Mouse (Mus musculus): Measurements from ENCODE around the gene Cbx7. TPM values are rescaled to one million over a fixed set of nuclear protein-coding genes. Genes with fewer than 3 reads are reported as not detected.
A peak's percentile ranks its signal among the peaks of the same experiment; 100 is the strongest.

Cbx7 gene
- total RNA-seq (2017), result 17.8 to 33.8 TPM (median 17.9 TPM) in 3 replicates

DNA sequence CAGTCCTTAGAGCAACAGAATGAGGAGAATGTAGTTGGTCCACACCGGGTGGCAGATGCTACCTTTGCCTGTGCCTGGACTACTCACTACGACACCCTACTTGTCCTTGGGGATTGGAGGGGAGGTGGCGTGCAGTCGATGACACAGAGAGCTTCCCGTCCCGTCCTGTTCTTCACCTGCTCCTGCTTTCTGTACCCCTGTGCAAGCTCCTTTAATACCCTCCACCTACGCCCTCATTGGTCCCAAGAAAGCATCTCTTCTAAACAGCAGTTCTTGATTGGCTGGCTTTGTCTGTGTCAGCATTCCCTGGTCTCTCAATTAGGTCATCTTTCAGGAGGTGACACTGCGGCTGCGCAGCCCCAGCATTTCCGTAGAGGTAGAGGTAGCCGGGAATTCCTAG lies at the start of gene Cbx7:
Cbx7 (minus strand) TSS at position 180 of the 400 bp plus-strand sequence.
- ATAC-seq (replicated peaks; ENCODE audit: insufficient number of reproducible peaks, low FRiP score, low TSS enrichment, poor library complexity, severe bottlenecking), result no peak

DNA sequence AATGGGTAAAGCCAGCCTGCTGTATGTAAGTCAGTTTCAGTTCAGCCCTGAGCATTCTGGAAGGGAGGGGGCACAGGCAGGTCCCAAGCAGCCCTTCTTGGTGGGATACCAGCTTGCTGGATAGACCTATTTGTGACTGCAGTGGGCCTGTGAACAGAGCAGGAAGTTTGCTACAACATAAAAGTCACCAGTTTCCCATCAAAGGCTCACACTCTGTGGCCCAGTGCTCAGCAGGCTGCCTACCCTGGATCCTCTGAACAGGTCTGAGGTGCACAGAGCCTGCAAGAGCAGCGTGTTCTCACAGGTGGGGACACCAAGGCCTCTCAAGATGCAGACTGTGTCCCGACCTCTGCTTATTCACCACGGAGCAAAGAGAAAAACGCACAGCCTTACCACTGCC lies 49.6 kb upstream of the Cbx7 start:
- no peak for ATAC-seq (replicated peaks; ENCODE audit: insufficient number of reproducible peaks, low FRiP score, low TSS enrichment, poor library complexity, severe bottlenecking)

DNA sequence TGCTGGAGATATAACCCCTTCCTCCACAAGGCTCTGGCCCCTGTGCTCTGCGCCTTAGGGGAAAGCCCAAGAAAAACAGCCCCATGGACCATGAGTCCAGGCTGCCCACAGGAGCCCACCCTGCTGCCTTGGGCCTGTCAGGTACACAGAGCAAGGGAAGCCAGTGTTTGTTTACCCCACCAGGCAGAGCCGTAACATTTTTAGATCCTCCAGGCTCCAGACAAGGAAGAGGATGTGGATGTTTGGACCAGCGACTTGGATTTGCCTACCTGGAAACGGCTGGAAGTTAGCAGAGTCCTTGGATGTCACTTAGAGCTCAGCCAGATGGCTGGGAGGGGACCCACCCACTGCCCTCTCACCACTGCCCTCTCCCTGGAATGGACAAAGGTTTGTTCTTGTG lies 48.7 kb upstream of the Cbx7 start:
- no peak for ATAC-seq (replicated peaks; ENCODE audit: insufficient number of reproducible peaks, low FRiP score, low TSS enrichment, poor library complexity, severe bottlenecking)

DNA sequence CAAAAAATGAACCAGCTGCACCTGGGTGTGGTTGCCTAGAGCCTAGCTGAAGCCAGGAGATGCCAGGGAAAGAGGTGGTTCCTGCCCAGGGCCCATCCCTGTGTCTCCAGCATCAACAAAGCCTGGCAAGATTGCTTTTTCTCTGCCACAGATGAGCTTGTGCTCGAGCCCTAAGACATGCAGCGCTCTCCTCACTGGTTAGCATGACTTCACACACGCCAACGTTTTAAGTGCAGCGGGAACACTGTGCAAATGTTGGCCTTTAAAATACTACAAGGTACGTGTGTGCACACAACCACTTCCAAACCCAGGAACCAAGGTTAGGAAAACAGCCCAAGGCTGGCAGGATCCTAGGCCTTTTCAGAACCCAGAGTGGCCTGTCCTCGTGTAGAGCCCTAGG lies 48.3 kb upstream of the Cbx7 start:
- ATAC-seq (replicated peaks; ENCODE audit: insufficient number of reproducible peaks, low FRiP score, low TSS enrichment, poor library complexity, severe bottlenecking), result no peak

DNA sequence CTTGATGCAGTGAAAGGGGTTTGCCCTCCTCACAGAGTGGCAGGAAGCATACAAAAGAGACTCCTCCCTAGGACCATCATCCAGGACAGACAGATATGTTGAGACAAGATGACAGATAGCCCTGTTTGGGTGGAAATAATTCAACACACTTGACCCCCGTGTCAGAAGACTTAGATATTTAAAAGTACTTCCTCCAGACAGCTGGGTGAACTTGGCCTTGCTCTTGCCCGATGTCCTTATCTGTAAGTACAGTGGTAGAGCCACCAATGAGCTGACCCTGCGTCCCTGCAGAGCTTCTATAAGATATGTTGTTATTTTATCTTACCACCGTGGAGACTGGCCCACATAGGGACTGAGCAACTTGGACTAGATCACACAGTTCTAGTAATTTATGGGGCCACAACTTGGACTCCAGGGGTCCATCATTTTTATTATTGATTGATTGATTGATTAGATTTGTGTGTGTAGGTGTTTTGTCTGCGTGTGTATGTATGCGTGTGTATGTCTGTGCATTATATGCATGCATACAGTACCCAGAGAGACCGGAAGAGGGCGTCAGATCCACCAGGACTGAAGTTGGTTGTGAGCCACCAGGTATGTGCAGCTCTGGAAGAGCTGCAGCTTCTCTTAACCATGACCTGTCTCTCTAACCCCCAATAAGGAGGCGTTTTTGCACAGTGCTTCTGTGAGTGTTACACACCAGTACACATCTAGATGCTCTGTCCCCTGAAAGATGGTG lies 45.8 kb upstream of the Cbx7 start:
- no peak for ATAC-seq (replicated peaks; ENCODE audit: insufficient number of reproducible peaks, low FRiP score, low TSS enrichment, poor library complexity, severe bottlenecking)

DNA sequence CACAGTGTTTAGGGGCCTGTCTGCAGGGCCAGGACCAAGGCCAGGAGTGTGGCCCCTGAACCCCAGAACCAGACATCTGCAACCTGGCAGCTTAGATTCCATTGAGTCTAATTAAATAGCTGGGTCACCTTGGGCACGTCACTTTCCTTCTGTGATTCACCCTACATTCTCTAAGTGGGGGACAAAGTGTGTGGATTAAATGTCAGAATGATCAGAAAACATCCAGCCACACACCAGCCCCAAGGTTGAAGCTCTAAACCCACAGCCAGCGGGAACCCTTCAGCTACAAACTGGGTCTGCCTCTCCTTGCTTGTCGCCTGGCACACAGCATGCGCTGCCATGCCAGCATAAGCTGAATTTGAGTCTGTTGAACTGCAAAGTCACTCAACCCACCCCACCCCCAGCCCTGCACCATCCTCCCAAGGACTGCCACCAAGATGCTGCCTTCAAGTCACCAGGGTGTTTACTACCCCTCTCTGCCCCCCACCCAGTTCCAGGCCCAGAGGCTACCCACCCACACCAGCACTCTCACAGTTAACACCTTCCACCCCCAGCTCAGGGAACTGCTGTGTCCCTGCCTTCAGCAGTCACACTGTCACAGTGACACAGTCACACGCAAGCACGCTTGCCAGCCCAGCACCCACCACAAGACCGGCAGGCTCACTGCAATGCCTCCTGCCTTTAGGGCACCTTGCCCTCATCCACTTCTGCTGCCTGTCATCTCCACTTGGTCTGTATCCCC lies 44.5 kb upstream of the Cbx7 start:
- ATAC-seq (replicated peaks; ENCODE audit: insufficient number of reproducible peaks, low FRiP score, low TSS enrichment, poor library complexity, severe bottlenecking), result no peak

DNA sequence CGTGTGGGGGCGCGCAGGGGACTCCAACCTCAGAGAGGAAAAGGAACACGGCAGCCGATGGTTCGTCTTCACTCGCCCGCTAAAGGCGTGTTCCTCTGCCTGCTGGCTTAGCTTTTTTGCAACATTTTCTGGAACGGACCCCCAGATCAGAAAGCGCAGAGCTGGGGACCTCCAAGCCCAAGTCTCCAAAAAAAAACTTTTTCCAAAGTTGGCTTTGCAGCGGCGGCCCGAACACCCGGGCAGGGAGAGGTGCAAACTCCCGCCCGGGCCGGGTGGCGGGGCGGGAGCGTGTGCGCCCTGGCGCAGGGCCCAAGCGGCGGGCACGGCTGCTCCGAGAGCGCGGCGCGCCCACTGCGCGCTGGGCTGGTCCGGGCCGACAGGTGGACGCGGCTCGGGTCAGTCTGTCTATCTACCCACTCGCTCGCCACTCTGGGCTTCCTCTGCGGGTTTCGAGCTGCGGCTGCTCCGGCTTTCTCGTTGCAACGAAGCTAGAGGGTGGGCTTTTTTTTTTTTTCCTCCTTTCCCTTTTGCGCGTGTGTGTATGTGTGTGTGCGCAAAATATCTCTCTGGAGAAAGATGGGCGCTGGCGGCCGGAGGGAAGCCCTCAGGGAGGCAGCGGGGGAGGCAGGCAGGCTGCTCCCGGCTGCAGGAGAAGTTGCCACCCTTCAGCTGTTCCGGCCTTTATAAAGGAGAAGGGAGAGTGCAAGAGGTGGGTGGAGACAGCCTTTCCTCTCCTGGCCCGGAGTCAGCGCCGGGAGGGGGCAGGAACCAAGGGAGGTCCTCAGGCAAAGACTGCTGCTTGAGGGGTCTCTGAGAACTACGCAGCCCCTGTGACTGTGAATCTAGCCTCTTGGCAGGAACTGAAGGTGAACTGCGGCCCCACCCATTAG lies 43.6 kb upstream of the Cbx7 start, which contains the start of gene Pdgfb:
Pdgfb (minus strand) TSS at position 657 of the 890 bp plus-strand sequence.
- ATAC-seq (replicated peaks; ENCODE audit: insufficient number of reproducible peaks, low FRiP score, low TSS enrichment, poor library complexity, severe bottlenecking), result peak; percentile 47; the same call in 1 of the 2 replicates

DNA sequence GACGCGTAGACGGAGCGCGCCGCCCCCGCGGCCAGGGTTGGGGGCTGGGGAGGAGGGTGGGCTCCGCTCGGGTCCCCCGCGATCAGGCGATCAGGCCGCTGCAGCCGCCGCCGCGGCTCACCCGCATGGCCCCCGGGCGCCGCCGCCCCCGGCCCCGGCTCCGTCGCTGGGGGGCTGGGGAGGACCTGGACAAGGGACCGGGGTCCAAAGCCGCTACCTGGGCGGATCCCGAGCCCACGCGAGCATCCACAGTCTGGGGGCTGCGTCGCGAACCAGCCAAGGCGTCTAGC lies 43.1 kb upstream of the Cbx7 start:
- no peak for ATAC-seq (replicated peaks; ENCODE audit: insufficient number of reproducible peaks, low FRiP score, low TSS enrichment, poor library complexity, severe bottlenecking)

DNA sequence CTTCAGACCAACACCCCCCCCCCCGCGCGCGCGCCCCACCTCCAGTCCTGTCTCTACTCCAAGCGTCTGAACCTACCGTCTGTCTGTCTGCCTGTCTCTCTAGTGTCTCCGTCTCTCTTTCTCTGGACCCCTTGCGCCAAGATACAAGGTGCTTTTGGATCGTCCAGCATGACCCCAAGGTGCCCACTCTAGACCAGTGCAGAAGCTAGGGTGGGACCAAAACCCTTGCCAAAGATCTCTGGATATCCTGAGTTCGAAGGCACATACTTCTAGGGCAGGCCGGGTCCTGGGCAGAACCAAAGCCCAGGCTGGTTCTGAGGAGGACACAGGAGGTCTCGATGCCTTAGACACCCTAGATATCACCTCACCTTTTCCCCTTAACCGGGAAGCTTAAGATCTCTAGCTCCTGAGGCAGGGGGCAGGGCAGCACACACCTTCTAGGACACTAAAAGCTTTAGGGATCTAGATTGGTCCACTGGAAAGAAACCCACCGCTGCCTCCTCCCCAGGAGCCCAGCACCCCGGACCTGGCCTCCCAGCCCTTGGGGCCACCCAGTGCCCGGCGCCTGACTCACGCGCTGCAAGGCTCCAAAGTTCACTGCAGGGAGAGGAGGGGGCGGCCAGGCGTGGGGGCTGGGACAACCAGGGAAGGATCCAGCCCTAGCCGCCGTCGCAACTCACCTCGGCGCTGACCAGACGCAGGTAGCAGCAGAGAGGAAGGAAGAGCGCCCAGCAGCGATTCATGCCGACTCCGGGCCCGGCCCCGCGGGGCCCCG lies 42.5 kb upstream of the Cbx7 start:
- no peak for ATAC-seq (replicated peaks; ENCODE audit: insufficient number of reproducible peaks, low FRiP score, low TSS enrichment, poor library complexity, severe bottlenecking)

DNA sequence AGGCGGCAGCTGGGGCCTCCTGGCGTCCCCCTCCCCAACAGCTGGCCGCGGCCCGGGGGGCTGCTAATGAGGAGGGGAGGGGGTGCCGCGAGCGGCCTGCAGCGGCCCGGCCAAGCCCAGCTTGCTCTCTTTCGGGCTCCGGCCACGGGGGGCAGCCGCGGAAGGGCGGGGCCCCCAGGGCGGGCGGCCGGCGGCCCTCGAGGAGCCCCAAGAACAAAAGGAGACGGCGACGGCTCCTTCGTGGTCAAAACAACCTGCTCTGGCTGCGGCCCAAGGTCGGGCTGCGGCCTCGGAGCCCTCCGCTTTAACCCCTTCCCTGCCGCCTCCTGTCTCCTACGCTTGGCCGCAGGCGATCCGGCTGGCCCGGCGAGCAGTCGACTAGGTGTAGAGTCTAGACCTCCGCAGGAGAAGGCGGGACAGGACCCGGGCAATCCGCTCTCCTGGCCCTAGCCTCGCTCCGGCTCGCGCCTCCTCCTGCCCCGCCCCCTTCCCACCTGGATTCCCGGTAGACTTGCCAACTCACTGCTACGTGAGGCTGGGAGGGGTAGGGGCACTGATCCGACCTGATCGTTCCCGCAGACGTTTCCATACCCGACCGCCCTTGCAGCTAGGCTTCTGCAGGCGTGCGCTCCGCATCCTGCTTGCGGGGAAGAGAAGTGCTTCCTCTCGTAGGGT lies 41.7 kb upstream of the Cbx7 start:
- ATAC-seq (replicated peaks; ENCODE audit: insufficient number of reproducible peaks, low FRiP score, low TSS enrichment, poor library complexity, severe bottlenecking), result no peak

DNA sequence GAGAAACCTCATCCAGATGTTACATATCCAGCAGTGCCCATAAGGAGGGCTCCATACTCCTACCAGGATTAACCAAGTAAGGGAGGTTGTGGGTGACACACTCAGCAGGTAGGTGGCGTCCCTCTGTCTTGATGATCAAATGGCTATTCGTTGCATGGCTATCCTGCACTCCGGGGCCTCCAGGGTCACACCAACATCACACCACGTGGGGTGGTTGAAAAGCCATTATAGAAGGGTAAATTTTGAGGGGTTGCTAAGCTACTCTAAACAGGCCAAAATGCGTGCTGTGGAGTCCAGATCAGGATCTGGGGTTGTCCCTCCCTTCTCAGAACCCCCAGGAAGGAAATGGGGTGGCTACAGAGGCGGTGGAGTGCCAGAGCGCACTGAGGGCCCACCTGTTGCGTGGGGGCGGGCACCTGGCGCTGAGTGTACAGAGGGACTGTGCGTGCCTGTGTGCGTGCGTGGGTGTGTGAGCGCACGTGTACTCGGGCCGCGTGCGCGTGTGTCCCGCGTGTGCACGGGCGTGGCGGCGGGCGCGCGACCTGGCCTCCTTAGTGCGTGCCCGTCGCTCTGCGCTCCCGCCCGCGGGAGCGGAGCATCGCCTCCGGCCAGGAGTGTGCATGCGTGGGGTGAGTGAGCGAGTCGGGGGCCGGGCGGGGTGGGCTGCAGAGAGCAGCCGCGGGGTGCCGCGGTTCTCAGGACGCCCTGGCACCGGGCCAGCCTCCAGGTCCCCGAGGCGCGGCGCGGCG lies 41.0 kb upstream of the Cbx7 start:
- peak; percentile 4; the same call in 1 of the 2 replicates for ATAC-seq (replicated peaks; ENCODE audit: insufficient number of reproducible peaks, low FRiP score, low TSS enrichment, poor library complexity, severe bottlenecking)

DNA sequence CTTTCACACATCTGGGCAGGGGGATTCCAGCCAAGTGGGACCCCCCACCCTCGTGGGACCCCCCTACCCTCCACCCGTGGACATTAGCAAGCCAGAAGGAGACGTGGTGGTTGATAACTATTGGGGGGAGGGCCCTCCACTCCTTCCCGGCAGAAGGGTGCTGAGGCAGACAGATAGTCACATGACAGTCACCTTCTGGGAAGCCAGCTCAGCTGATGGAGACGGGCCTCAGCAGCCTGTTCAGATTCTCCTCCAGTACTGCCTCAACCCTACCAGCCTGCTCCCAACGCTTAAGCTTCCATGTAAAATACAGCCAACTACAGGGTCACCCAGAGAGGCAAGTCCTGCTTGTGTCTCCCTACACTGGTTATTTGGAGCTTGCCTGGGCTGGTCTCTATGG lies 40.3 kb upstream of the Cbx7 start:
- ATAC-seq (replicated peaks; ENCODE audit: insufficient number of reproducible peaks, low FRiP score, low TSS enrichment, poor library complexity, severe bottlenecking), result no peak

DNA sequence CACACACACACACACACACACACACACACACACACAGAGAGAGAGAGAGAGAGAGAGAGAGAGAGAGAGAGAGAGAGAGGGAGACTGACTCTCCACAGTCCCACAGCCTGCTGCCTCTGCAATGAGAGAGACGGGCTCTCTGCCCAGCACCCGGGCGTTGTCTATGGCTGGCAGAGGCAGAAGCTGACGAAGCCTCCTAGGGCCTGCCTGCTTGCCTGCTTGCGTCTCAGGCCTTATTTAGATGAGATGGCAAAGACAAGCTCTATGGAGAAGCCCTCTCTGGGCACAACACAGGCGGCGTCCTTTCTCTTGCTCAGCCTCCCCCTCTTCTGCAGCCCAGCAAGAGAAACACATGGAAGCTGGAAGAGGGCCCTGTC lies 39.3 kb upstream of the Cbx7 start:
- no peak for ATAC-seq (replicated peaks; ENCODE audit: insufficient number of reproducible peaks, low FRiP score, low TSS enrichment, poor library complexity, severe bottlenecking)

DNA sequence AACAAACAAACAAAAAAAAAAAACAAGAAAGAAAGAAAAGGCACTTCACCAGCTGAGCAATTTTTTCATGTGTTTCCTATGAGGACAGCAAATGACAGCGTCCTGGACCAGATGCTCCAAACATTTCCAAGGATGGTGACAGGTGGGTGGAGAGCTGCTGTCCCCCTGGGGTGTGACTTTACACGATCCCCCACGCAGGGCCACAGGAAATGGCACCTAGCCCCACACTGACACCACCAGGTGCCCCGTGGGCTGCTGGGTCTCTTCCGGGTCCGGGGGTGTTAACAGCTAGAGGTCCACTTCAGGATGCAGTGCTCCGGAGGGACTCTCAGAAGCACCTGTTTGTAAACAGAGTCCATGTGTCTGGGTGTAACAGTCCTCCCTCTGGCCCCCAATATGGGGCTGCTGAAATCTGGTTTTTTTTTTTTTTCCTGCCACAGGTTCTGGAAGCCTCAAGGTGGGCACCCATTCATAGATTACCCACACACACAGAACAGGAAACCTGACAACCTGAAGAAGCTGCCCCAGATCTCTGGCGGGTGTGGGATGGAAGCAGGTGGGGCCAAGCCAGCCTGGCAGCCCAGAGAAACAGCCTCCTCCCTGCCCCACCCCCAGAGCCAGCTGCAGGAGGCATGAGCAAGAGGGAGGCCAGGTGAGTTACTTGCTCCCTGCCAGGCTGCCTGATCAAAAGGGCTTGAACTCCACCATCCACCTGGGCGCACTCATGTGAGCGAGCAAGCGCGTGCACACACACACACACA lies 38.7 kb upstream of the Cbx7 start:
- ATAC-seq (replicated peaks; ENCODE audit: insufficient number of reproducible peaks, low FRiP score, low TSS enrichment, poor library complexity, severe bottlenecking), result no peak

DNA sequence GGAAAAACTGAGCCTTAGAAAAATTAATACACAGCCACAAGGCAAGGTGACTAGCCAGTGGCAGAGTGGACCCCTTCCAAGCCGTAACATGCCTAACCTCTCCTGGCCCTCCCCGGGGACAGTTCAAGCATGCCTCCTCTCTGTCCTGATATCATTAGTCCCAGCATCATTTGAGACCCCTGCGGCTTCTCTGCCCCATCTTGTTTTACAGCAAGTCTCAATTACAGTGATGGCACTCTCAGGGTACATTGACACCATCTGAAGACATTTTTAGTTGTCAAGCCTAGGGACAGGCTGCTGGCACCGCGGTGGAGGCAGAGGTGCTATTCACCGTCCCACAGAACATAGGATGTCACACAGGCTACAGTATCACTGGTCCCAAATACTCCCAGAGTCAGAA lies 37.5 kb upstream of the Cbx7 start:
- ATAC-seq (replicated peaks; ENCODE audit: insufficient number of reproducible peaks, low FRiP score, low TSS enrichment, poor library complexity, severe bottlenecking), result no peak

DNA sequence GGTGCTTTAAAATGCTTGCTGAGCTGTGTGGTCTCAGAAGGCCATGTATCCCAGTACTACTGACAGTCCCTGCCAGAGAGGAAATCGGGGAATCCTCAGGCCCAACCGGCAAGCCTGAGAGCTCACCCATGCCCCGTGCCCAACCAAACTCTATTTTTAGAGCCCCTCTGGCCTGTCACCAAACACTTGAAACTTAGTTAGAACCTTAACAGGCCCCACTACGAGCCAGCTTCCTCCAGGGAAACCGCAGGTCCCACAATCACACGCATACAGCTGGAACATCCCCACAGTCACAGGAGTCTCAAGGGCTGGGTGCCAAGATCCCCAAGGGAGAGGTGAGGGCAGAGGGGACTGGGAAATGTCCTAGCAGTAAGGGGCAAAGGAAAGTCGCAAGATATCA lies 35.2 kb upstream of the Cbx7 start:
- no peak for ATAC-seq (replicated peaks; ENCODE audit: insufficient number of reproducible peaks, low FRiP score, low TSS enrichment, poor library complexity, severe bottlenecking)

DNA sequence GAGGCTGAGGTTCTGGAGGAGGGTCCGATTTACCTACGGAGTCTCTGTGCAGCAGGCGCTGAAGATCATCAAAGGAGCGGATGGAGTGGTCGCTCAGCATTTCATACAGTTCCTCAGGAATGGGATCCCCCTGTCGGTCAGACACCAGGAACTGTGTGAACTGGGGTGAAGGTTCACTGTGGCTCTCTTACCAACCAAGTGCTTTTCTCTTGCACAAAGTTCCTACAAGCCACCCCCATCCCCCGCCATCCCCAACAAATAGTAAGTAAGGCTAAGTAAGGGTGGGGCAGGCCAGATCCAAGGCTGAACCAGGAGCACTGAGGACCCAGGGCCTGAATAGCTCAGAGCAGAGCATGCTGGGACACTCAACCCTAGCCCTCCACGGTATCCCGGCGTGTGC lies 34.5 kb upstream of the Cbx7 start:
- no peak for ATAC-seq (replicated peaks; ENCODE audit: insufficient number of reproducible peaks, low FRiP score, low TSS enrichment, poor library complexity, severe bottlenecking)

All from monocyte, adult 5-6 weeks (primary cell).